Mouse (Mus musculus): ENCODE measurements around the gene Akap13. TPM values are rescaled to one million over a fixed set of nuclear protein-coding genes. Genes with fewer than 3 reads are reported as not detected.

Gene Akap13
- total and polyA plus RNA-seq, 2 experiments from 2014 or later: 13.8 to 26.1 TPM

DNA sequence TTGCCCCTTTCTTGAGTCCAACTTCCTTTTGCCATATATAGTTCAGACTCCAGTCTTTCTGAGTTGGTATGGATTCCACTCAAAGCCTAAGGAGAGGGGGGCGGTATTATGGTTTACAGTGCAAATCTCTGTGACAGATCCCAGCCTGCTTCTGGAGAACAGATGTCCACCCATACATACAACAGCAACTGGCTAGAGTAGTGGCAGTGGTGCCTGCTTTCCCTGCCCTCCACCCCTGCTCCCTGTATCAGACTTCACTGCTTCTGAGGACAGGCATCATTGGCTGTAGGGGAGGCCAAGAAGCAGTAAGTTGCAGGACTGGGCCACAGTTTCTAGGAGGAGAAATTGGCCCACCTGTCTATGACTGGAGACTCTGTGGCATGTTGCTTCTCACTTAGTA is 102.9 kb downstream of the Akap13 start:
- ATAC-seq: no peak
- no peak overlapping the region for H3K9ac ChIP-seq (replicated peaks; ENCODE audit: low read length)
- 74% methylated on average over 1 of the region's 1 CpGs for WGBS

GRCm38 (mm10) chr7:75559119-75559518 is 103.8 kb downstream of the Akap13 start:
- WGBS: 61% methylated on average over 4 of the region's 4 CpGs

More for the DNA sequence above, 102.9 kb downstream of the Akap13 start:
- Histone ChIP-seq H3K36me3 (ENCODE audit: insufficient read depth, low read length) (no peaks in the 10 kb centered on the region), H3K27ac (no peak overlapping the region), H3K4me3 (ENCODE audit: low read length) (no peak overlapping the region), H3K4me1 (ENCODE audit: insufficient read depth, low read length) (no peaks in the 10 kb centered on the region), H3K27me3 (ENCODE audit: insufficient read depth, low read length) (no peaks in the 10 kb centered on the region), H3K9me3 (ENCODE audit: low read length) (no peaks in the 10 kb centered on the region), H3K4me2 (ENCODE audit: low read depth, low read length) (no peak overlapping the region)
- no peak for TF ChIP-seq CTCF (IDR thresholded peaks at IDR 0.05; ENCODE audit: low read depth)
- DNase-seq (ENCODE audit: low spot score): no peak

GRCm38 (mm10) chr7:75559915-75560314 is 104.6 kb downstream of the Akap13 start:
- 94% methylated on average over 4 of the region's 4 CpGs for WGBS
- no peaks in the 10 kb centered on the region for H3K4me1 ChIP-seq (ENCODE audit: insufficient read depth, low read length)
- no peak overlapping the region for H3K4me2 ChIP-seq (ENCODE audit: low read depth, low read length)
- no peak for DNase-seq (ENCODE audit: low spot score)
- H3K27me3 ChIP-seq (ENCODE audit: insufficient read depth, low read length): no peaks in the 10 kb centered on the region
- no peaks in the 10 kb centered on the region for H3K9me3 ChIP-seq (ENCODE audit: low read length)
- TF ChIP-seq CTCF (IDR thresholded peaks at IDR 0.05; ENCODE audit: low read depth): no peak
- no peak overlapping the region for H3K4me3 ChIP-seq (ENCODE audit: low read length)
- H3K36me3 ChIP-seq (ENCODE audit: insufficient read depth, low read length): no peaks in the 10 kb centered on the region
- ATAC-seq: no peak
- H3K27ac ChIP-seq: no peak overlapping the region
- no peak overlapping the region for H3K9ac ChIP-seq (replicated peaks; ENCODE audit: low read length)

More at GRCm38 (mm10) chr7:75559119-75559518, 103.8 kb downstream of the Akap13 start:
- Histone ChIP-seq H3K27ac (no peak overlapping the region), H3K36me3 (ENCODE audit: insufficient read depth, low read length) (no peaks in the 10 kb centered on the region), H3K9ac (replicated peaks; ENCODE audit: low read length) (no peak overlapping the region), H3K27me3 (ENCODE audit: insufficient read depth, low read length) (no peaks in the 10 kb centered on the region), H3K4me3 (ENCODE audit: low read length) (no peak overlapping the region), H3K9me3 (ENCODE audit: low read length) (no peaks in the 10 kb centered on the region), H3K4me2 (ENCODE audit: low read depth, low read length) (no peak overlapping the region), H3K4me1 (ENCODE audit: insufficient read depth, low read length) (no peaks in the 10 kb centered on the region)
- DNase-seq (ENCODE audit: low spot score) (no peak), ATAC-seq (no peak)
- TF ChIP-seq CTCF (IDR thresholded peaks at IDR 0.05; ENCODE audit: low read depth): no peak

DNA sequence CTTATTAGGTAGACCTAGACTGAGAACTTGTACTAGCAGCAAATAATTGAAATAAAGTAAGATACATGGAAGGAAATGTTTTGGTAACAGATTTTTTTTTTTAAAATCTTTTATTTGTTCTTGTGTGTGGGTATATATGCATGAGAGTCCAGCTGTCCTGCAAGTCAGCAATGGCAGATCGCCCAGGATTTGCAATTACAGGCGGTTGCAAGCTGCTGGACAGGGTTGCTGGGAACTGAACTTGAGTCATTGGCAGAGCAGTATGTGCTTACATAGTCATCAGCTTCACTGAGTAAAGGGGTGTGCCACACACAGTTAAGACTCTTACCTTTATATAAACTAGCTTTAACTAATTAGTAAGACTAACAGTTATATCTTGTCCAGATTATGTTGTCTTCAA is 105.2 kb downstream of the Akap13 start:
- H3K4me1 ChIP-seq (ENCODE audit: insufficient read depth, low read length): no peaks in the 10 kb centered on the region
- ATAC-seq: no peak
- no peaks in the 10 kb centered on the region for H3K27me3 ChIP-seq (ENCODE audit: insufficient read depth, low read length)
- WGBS: 90% methylated on average over 2 of the region's 2 CpGs
- no peak for DNase-seq (ENCODE audit: low spot score)
- H3K4me2 ChIP-seq (ENCODE audit: low read depth, low read length): no peak overlapping the region
- TF ChIP-seq CTCF (IDR thresholded peaks at IDR 0.05; ENCODE audit: low read depth): no peak
- no peaks in the 10 kb centered on the region for H3K9me3 ChIP-seq (ENCODE audit: low read length)
- no peak overlapping the region for H3K9ac ChIP-seq (replicated peaks; ENCODE audit: low read length)
- H3K27ac ChIP-seq: no peak overlapping the region
- H3K4me3 ChIP-seq (ENCODE audit: low read length): no peak overlapping the region
- H3K36me3 ChIP-seq (ENCODE audit: insufficient read depth, low read length): no peaks in the 10 kb centered on the region

- no peak overlapping the region for H3K27ac ChIP-seq
- WGBS: 100% methylated on average over 1 of the region's 1 CpGs
- H3K4me1 ChIP-seq (ENCODE audit: insufficient read depth, low read length): no peaks in the 10 kb centered on the region
- H3K4me2 ChIP-seq (ENCODE audit: low read depth, low read length): no peak overlapping the region
- no peak overlapping the region for H3K9ac ChIP-seq (replicated peaks; ENCODE audit: low read length)
- TF ChIP-seq CTCF (IDR thresholded peaks at IDR 0.05; ENCODE audit: low read depth): no peak
- H3K36me3 ChIP-seq (ENCODE audit: insufficient read depth, low read length): no peaks in the 10 kb centered on the region
- ATAC-seq: no peak
- H3K27me3 ChIP-seq (ENCODE audit: insufficient read depth, low read length): no peaks in the 10 kb centered on the region
- no peaks in the 10 kb centered on the region for H3K9me3 ChIP-seq (ENCODE audit: low read length)
- H3K4me3 ChIP-seq (ENCODE audit: low read length): no peak overlapping the region
- no peak for DNase-seq (ENCODE audit: low spot score)
Observed at GRCm38 (mm10) chr7:75561134-75561533, 105.8 kb downstream of the Akap13 start.

DNA sequence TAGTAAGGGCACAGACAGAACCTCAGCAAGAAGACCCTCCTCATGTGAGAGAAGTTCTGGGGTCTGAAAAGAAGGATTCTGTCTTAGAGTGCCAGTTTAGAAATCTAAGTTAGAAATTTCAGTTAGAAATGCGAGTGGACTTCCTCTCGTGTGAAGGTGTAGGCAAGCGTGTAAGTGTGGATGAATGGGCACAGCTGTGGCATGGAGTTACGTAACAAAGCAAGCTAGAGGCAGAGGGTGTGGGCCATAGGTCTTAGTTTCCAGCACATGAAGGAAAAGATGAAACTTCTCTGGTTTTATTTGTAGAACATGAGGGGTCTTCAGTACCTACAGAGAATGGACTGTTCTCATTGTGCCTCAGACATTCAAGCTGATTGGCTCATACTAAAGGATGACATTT is 112.9 kb downstream of the Akap13 start:
- no peaks in the 10 kb centered on the region for H3K9me3 ChIP-seq (ENCODE audit: low read length)
- H3K9ac ChIP-seq (replicated peaks; ENCODE audit: low read length): no peak overlapping the region
- no peak for TF ChIP-seq CTCF (IDR thresholded peaks at IDR 0.05; ENCODE audit: low read depth)
- no peak overlapping the region for H3K4me2 ChIP-seq (ENCODE audit: low read depth, low read length)
- no peaks in the 10 kb centered on the region for H3K4me1 ChIP-seq (ENCODE audit: insufficient read depth, low read length)
- no peaks in the 10 kb centered on the region for H3K27me3 ChIP-seq (ENCODE audit: insufficient read depth, low read length)
- ATAC-seq (no peak), DNase-seq (ENCODE audit: low spot score) (no peak)
- whole genome bisulfite sequencing: 85% methylated on average over 4 of the region's 4 CpGs
- H3K36me3 ChIP-seq (ENCODE audit: insufficient read depth, low read length): no peaks in the 10 kb centered on the region
- H3K27ac ChIP-seq: no peak overlapping the region
- H3K4me3 ChIP-seq (ENCODE audit: low read length): no peak overlapping the region

DNA sequence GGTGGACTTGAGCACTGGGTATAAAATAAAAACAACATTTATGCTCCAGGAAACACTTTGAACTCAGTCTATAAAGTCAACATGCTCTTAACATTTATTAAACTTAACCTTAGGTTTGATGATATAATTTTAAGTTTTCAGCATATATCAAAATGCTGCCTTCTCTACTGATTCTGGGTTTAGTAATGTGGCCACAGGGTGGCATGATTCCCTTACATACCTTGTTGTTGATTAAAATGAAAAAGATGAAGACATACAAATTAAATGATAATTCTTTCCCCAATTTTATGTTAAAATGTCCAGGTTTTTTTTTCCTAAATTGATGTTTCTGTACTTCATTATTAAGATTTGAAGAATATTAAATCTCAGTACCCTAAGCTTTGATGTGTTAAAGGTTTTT is 113.5 kb downstream of the Akap13 start:
- TF ChIP-seq CTCF (IDR thresholded peaks at IDR 0.05; ENCODE audit: low read depth): peak; percentile 54
- Histone ChIP-seq H3K27ac (no peak overlapping the region), H3K27me3 (ENCODE audit: insufficient read depth, low read length) (no peaks in the 10 kb centered on the region), H3K9me3 (ENCODE audit: low read length) (no peaks in the 10 kb centered on the region), H3K4me1 (ENCODE audit: insufficient read depth, low read length) (no peaks in the 10 kb centered on the region), H3K9ac (replicated peaks; ENCODE audit: low read length) (no peak overlapping the region), H3K36me3 (ENCODE audit: insufficient read depth, low read length) (no peaks in the 10 kb centered on the region), H3K4me3 (ENCODE audit: low read length) (no peak overlapping the region), H3K4me2 (ENCODE audit: low read depth, low read length) (no peak overlapping the region)
- DNase-seq (ENCODE audit: low spot score): peak; percentile 42
- ATAC-seq: no peak
